Comparison of ENCODE assay signal across 8 mouse cellular contexts in the genomic region with DNA sequence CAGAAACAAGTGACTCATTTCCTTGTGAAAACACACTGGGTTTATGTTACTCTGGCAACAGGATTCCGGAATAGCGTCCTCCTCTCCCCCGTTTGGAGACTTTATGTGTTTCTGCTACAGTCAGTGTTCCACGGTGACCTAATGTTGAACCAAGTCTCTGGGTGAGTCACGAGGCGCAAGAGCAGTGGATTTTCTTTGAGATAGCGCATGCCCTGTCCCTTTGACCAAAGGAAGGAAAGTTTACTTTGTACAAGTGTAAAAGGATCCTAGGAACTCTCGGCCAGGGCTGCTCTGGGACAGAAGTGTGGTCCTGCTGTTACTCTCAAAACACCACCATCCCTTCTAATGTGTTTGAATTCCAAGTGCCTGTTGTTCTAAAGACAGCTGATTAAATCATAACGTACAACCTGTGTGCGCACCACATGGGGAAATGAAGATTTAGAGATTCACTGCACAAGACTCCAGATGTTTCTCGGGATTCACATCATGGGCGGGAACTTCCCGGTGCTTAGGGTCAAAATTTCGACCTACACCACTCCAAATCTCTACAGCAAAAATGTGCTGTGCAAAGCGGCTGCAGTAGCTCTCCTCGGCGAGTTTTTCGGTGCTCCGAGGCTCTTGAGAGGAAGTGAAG.
A peak's percentile ranks its signal among the peaks of the same experiment; 100 is the strongest.
DNase-seq lines count a peak whose midpoint lies in the region; ATAC-seq and TF ChIP-seq lines count a peak whose summit lies in the region.

No protein-coding gene starts in this region.

- H3K36me3 ChIP-seq in embryonic facial prominence, embryonic 10.5 days (replicated peaks) = no peaks in the 10 kb centered on the region
- H3K36me3 ChIP-seq in heart, embryonic 11.5 days (ENCODE audit: control insufficient read depth, insufficient read depth, low read length) = no peaks in the 10 kb centered on the region
- no peaks in the 10 kb centered on the region for H3K36me3 ChIP-seq in lung, embryonic 16.5 days (ENCODE audit: control insufficient read depth, insufficient read depth, low read length)
- no peaks in the 10 kb centered on the region for H3K36me3 ChIP-seq in stomach, postnatal 0 days (ENCODE audit: control insufficient read depth, insufficient read depth, low read length)

- H3K4me1 ChIP-seq in embryonic facial prominence, embryonic 10.5 days = peaks cover 16% of the 10 kb centered on the region
- peaks cover 14% of the 10 kb centered on the region for H3K4me1 ChIP-seq in heart, embryonic 11.5 days (ENCODE audit: control insufficient read depth, insufficient read depth, low read length)
- peaks cover 24% of the 10 kb centered on the region for H3K4me1 ChIP-seq in lung, embryonic 16.5 days (replicated peaks; ENCODE audit: control insufficient read depth, insufficient read depth, low read length)
- no peaks in the 10 kb centered on the region for H3K4me1 ChIP-seq in stomach, postnatal 0 days (replicated peaks; ENCODE audit: control insufficient read depth, insufficient read depth)

- no peaks in the 10 kb centered on the region for H3K27me3 ChIP-seq in embryonic facial prominence, embryonic 10.5 days (replicated peaks; ENCODE audit: low read depth, poor library complexity, severe bottlenecking)
- H3K27me3 ChIP-seq in heart, embryonic 11.5 days (ENCODE audit: control insufficient read depth, insufficient read depth, low read length) = no peaks in the 10 kb centered on the region
- H3K27me3 ChIP-seq in lung, embryonic 16.5 days (ENCODE audit: control insufficient read depth, insufficient read depth, low read depth, low read length) = no peaks in the 10 kb centered on the region
- H3K27me3 ChIP-seq in stomach, postnatal 0 days (ENCODE audit: control insufficient read depth, insufficient read depth, low read length) = no peaks in the 10 kb centered on the region

- DNase-seq in layer of hippocampus, adult 2 months (ENCODE audit: low spot score in 2 of 2) = peak; percentile 6 to 9
- no peak for DNase-seq in layer of hippocampus, postnatal 36 days
- peak; percentile 37 for DNase-seq in embryonic facial prominence, embryonic 10.5 days (ENCODE audit: low spot score)
- DNase-seq in kidney, postnatal 36 days = peak; percentile 53 to 77
- peak; percentile 59 for DNase-seq in stomach, postnatal 0 days (ENCODE audit: low spot score)

- peak overlapping the region; percentile 7; the same call in 1 of the 2 replicates for H3K4me3 ChIP-seq in layer of hippocampus, adult 2 months
- 0 out of 2 replicates have a peak overlapping the region, but pooled peaks have one; percentile 9 for H3K4me3 ChIP-seq in embryonic facial prominence, embryonic 10.5 days
- H3K4me3 ChIP-seq in heart, embryonic 11.5 days (ENCODE audit: low read depth, low read length) = no peak overlapping the region
- peak overlapping the region; percentile 37 for H3K4me3 ChIP-seq in lung, embryonic 16.5 days (ENCODE audit: low read length)
- H3K4me3 ChIP-seq in stomach, postnatal 0 days (ENCODE audit: low read depth, low read length) = peak overlapping the region; percentile 17

- 51% methylated on average over 19 of the region's 19 CpGs for WGBS in embryonic facial prominence, embryonic 10.5 days
- WGBS in heart, embryonic 11.5 days (ENCODE audit: insufficient replicate concordance) = 30% methylated on average over 19 of the region's 19 CpGs
- WGBS in lung, embryonic 16.5 days = 2% methylated on average over 19 of the region's 19 CpGs
- whole genome bisulfite sequencing in stomach, postnatal 0 days = 15% methylated on average over 19 of the region's 19 CpGs

- TF ChIP-seq EP300 in stomach, postnatal 0 days (optimal IDR thresholded peaks at IDR 0.05) = no peak

- peak; percentile 78; the same call in 1 of the 2 replicates for ATAC-seq in heart, embryonic 11.5 days (replicated peaks; ENCODE audit: insufficient number of reproducible peaks, low FRiP score, low TSS enrichment)
- peak; percentile 89 for ATAC-seq in lung, embryonic 16.5 days (ENCODE audit: low read depth)
- ATAC-seq in stomach, postnatal 0 days (ENCODE audit: low FRiP score, low TSS enrichment) = peak; percentile 95
- ATAC-seq in megakaryocyte-erythroid progenitor cell, adult 5-6 weeks (replicated peaks; ENCODE audit: low FRiP score, low TSS enrichment, poor library complexity, severe bottlenecking) = no peak

- H3K9me3 ChIP-seq in embryonic facial prominence, embryonic 10.5 days = no peaks in the 10 kb centered on the region
- H3K9me3 ChIP-seq in heart, embryonic 11.5 days (replicated peaks; ENCODE audit: control insufficient read depth, low read length) = no peaks in the 10 kb centered on the region
- no peaks in the 10 kb centered on the region for H3K9me3 ChIP-seq in lung, embryonic 16.5 days (ENCODE audit: control insufficient read depth, low read length)
- H3K9me3 ChIP-seq in stomach, postnatal 0 days (ENCODE audit: control insufficient read depth, low read length) = no peaks in the 10 kb centered on the region

- no peak for TF ChIP-seq CTCF in layer of hippocampus, adult 2 months (conservative IDR thresholded peaks at IDR 0.05)
- TF ChIP-seq CTCF in stomach, postnatal 0 days (IDR thresholded peaks at IDR 0.05; ENCODE audit: low read depth) = no peak

- H3K27ac ChIP-seq in layer of hippocampus, adult 2 months = peak overlapping the region; percentile 69
- H3K27ac ChIP-seq in embryonic facial prominence, embryonic 10.5 days (replicated peaks) = peak overlapping the region; percentile 30
- H3K27ac ChIP-seq in heart, embryonic 11.5 days (ENCODE audit: low read depth, low read length) = peak overlapping the region; percentile 46
- H3K27ac ChIP-seq in lung, embryonic 16.5 days (ENCODE audit: low read length) = peak overlapping the region; percentile 82
- peak overlapping the region; percentile 88 for H3K27ac ChIP-seq in stomach, postnatal 0 days (replicated peaks)

- no peak overlapping the region; the same call in 1 of the 2 replicates for H3K9ac ChIP-seq in heart, embryonic 11.5 days (ENCODE audit: low read depth, low read length)
- H3K9ac ChIP-seq in lung, embryonic 16.5 days (ENCODE audit: low read length) = peak overlapping the region; percentile 53
- H3K9ac ChIP-seq in stomach, postnatal 0 days (ENCODE audit: low read length) = peak overlapping the region; percentile 31; the same call in 1 of the 2 replicates

- peak overlapping the region; percentile 43 for H3K4me2 ChIP-seq in heart, embryonic 11.5 days
- H3K4me2 ChIP-seq in lung, embryonic 16.5 days (ENCODE audit: low read depth, low read length) = peak overlapping the region; percentile 53
- H3K4me2 ChIP-seq in stomach, postnatal 0 days (replicated peaks; ENCODE audit: low read depth) = peak overlapping the region; percentile 50

Comparison
In these comparisons a context has a peak if more than half of its experiments do, and no peak if none do; other contexts are left out.
1. DNase-seq: peak in layer of hippocampus, adult 2 months (2 of 2), embryonic facial prominence, embryonic 10.5 days (single experiment), kidney, postnatal 36 days (2 of 2) and stomach, postnatal 0 days (single experiment); none in layer of hippocampus, postnatal 36 days (0 of 2).
2. H3K27ac ChIP-seq: peak in every context shown above with its lines; median percentile 88 in stomach, postnatal 0 days; 82 in lung, embryonic 16.5 days; 69 in layer of hippocampus, adult 2 months; 46 in heart, embryonic 11.5 days; 30 in embryonic facial prominence, embryonic 10.5 days.
3. Peak in every context shown above with its lines, with median percentiles within 50 percentile points of each other: H3K4me2 ChIP-seq.